Mouse (Mus musculus): ENCODE data around the gene Prpf19.

GRCm38 (mm10) chr19:10907891-10908290 lies 12.9 kb downstream of the Prpf19 start:
- TF ChIP-seq CTCF (IDR thresholded peaks at IDR 0.05; ENCODE audit: low read depth, low read length) (peak; percentile 35; the same call in 1 of the 2 replicates), POLR2A (IDR thresholded peaks at IDR 0.05; ENCODE audit: borderline replicate concordance, low read depth, low read length) (no peak)
